Mouse (Mus musculus) cerebellum, adult 8-10 months (tissue): ENCODE measurements around the gene Htr1b.

Experiments
- DNase-seq: peaks from one replicate; pipeline ENCODE4 v3.0.0; 2022

Gene Htr1b

DNA sequence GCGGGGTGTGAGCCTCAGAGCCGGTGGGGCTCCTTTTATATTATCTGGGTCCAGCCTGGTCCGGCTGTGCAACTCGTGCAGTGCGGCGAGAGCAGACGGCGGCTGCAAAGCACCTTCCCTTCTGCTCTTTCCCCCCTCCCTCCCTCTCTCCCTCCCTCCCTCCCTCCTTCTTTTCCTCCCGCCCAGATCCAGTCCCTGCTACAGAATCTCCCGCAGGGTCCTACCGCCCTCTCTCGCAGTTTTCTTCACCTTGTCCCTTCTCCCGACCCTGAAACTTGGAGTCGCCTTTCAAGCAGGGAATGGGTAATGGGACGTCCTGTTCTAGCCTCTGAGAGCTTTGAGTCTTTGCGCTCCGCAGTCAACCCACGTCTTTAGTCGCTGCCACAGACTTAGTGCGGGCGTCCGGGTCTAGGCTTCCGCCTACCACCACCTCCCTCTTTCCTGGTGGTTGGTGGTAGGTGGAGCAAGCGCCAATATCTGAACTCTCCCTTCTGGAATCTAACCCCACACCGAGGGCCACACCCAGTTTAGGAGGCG, at the start of gene Htr1b:
Gene Htr1b, minus strand, starts transcription at position 392 of the 537 bp plus-strand sequence.
- DNase-seq, result no peak

- no peak for DNase-seq
Measured at GRCm38 (mm10) chr9:81676716-81677115, 43.1 kb upstream of the Htr1b start.

DNA sequence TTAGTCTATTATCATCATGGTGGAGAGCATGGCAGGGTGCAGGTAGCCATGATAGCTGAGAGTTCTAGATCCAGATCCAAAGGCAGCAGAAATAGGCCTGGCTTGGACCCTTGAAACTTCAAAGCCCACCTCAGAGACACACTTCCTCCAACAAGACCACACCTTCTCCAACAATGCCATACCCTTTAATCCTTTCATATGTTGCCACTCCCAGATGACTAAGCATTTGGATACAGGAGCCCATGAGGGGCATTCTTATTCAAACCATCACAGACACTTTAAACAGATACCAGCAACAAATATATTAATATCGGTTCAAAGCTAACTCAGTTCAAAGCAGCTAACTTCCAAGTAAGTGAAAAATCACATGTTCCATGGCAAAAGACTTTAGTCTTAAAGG, 3.9 kb upstream of the Htr1b start:
- no peak for DNase-seq

DNA sequence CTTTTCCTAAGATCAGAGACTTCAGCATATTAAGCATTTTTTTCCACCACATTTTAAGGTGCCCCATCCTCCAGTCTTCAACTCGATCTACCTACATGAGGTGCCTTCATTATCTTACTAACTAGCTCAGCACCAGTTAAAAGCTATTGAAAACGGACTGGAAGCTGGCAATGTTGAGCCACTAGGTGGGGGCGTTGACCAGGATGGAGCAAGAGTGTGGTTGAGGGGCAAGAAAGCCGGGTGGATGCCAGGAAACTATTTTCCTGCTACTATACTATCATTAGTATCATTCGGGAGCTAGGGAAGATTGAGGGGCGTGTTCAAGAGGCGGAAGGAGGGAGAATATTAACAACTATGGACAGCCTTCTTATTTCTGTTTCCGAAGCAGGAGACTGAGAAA, 1.5 kb upstream of the Htr1b start:
- DNase-seq, result no peak

DNA sequence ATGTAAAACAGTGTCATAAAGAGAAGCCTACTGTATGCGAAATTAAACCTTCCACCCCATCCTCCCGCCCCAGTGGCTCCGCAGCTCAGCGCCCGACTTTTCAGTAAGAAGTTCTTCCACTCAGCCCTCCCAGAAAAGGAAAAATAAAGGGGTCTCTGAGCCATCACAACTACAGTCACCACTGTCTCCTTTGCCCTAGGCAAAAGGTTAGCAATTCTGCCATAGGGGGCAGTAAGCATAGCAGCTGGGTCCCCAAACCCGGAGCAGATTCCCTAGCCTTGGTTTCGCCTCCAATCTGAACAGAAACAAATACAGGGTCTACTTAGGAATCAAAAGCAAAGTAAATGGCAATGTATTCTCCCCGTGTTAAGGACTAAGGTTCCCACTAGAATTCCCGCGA, 535 bp upstream of the Htr1b start:
- no peak for DNase-seq

- DNase-seq, result no peak
Measured at GRCm38 (mm10) chr9:81632736-81633436, 742 bp downstream of the Htr1b start.

DNA sequence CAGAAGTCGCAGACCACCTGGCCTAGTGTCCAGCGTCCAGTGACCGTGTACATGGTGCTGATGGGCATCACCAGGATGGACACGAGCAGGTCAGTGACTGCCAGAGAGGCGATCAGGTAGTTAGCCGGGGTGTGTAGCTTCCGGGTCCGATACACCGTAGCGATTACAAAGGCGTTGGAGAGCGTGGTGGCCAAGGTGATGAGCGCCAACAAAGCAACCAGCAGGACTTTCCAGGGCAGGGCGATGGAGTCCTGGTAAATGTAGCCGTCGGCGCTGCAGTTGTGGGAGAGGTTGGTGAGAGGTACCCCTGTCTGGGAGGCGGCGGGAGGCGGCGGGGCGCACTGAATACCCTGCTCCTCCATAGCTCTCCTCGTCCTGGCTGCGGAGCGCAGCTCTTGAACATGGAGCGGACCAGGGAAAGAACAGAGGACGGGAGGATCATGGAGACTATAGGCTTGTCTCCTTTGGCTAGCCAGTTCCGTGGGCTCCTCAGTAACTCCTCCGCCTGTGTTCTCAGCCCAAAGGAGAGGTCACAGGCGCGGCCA, 1.4 kb downstream of the Htr1b start:
- no peak for DNase-seq

DNA sequence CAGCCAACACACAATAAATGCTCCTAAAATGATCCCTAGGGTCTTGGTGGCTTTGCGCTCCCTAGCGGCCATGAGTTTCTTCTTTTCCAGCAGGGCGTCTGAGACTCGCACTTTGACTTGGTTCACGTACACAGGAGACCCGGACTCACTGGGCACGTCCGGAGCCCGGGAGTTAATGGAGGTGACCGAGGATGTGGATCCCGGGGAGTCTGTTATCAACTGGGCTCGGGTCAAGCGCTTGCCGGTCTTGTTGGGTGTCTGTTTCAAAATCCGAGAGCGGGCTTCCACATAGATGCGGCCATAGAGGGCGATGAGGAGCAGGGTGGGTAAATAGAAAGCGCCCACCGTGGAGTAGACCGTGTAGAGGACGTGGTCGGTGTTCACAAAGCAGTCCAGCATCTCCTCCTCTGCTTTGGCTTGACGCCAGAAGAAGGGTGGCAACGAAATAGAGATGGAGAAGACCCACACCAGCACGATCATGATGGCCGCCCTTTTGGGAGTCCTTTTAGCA, 2.0 kb downstream of the Htr1b start:
- DNase-seq, result no peak

DNA sequence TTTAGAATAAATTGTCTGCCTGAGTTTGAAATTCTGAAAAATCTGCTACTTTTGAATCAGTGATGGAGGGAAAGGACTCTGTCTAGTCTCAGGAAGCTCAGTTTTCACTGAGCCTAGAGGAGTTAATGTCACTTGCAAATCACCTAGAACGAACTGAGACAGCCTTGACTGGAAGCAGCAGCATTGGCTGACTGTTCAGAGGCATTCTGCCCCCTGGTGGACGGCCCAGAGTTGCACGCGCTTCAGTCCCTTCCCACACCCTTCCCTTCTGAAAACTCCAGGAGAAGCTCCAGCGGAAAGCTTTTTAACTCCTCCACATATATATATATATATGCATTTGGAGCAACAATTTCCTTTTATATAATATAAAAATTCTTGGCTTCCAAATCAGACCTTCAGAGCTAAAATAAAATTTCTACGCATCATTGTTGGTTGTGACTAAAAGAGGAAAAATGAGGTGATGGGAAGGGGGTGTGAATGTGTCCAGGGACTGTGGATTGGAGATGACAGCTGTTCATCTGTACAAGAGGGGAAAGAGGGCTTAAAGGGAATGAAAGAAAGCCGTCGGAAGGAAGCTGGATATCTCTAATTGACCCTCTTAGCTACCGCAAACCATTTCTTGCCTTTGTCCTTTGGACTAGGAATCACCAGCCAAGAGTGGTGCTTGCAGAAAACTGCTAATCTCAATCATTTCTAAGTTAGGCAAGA, 6.6 kb downstream of the Htr1b start:
- DNase-seq, result peak; percentile 27

DNA sequence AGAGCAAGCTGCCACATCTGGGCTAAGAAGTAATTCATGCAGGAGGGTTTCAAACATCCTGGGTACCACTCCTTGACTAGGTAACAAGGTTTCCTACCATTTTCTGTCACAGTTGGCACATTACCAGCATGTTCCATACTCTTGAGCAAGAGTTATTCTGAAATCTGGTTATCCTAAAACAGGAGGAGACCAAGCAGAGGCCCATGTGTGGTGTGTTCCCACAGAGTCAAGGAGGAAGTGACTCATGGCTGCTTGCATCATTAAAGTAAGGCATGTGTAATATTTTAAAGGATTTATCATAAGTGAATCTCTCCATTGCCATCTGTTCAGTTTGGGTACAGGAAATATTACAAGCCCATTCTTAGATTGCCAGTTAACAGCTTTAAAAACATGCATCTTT, 7.7 kb downstream of the Htr1b start:
- DNase-seq, result no peak

DNA sequence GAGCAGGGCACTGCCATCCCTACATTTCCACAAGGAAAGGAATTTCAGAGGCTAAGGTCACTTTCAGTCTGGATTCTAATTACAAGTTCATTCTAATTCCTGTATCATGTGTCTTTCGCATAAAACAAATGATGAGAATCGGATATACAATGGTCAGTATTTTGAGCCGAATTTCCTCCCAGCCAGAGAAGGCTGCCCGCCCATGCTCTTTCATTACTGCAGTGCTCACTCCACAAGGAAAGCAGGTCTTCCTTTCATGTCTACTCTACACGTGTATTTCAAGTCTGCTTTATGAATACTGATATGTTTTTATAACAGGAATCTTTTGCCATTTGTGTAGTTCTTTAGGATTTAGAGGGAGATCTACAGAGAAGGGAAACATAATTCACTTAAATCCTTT, 10.8 kb downstream of the Htr1b start:
- no peak for DNase-seq

GRCm38 (mm10) chr9:81611022-81611421, 22.6 kb downstream of the Htr1b start:
- no peak for DNase-seq
